Mouse (Mus musculus) heart, adult 2 months (tissue): Measurements from ENCODE around the gene Pxmp4. TPM values are rescaled to one million over a fixed set of nuclear protein-coding genes. Genes with fewer than 3 reads are reported as not detected.

ENCODE experiments used
- DNase-seq, 2 experiments: peaks; one replicate each; pipeline ENCODE4 v3.0.0; 2021
- H3K27ac ChIP-seq: fragments of 200-600 bp; 2 replicates; pipeline ENCODE4 v1.8.1; 2022
- H3K27me3 ChIP-seq: fragments of 200-500 bp; 2 replicates; pipeline ENCODE4 v1.6.1; 2012; ENCODE audit warnings: mild to moderate bottlenecking, low read length, inconsistent platforms, mixed read lengths; ENCODE audit not compliant: control insufficient read depth, insufficient read depth
- H3K36me3 ChIP-seq: fragments of 200-500 bp; 2 replicates; pipeline ENCODE4 v1.6.1; 2012; ENCODE audit warnings: low read length, inconsistent platforms; ENCODE audit not compliant: control insufficient read depth, insufficient read depth
- H3K4me1 ChIP-seq: fragments of 200-500 bp; 2 replicates; pipeline ENCODE4 v1.6.1; 2011; ENCODE audit warnings: low read length; ENCODE audit not compliant: control insufficient read depth, insufficient read depth
- H3K4me3 ChIP-seq: fragments of 200-600 bp; 2 replicates; pipeline ENCODE4 v1.8.1; 2022
- H3K79me2 ChIP-seq: fragments of 200-500 bp; replicated peaks from 2 replicates; pipeline ENCODE4 v1.6.1; 2012; ENCODE audit warnings: mild to moderate bottlenecking, inconsistent platforms, low read length, moderate library complexity, mixed read lengths; ENCODE audit not compliant: control insufficient read depth, insufficient read depth
- H3K9ac ChIP-seq: fragments of 200-500 bp; 2 replicates; pipeline ENCODE4 v1.6.1; 2012; ENCODE audit warnings: low read depth, mild to moderate bottlenecking, control low read depth, inconsistent platforms, low read length, mixed read lengths
- CTCF ChIP-seq: fragments of 200-600 bp; IDR thresholded peaks from 2 replicates; pipeline ENCODE4 v1.8.1; 2022; ENCODE audit warnings: antibody characterized with exemption, mild to moderate bottlenecking, moderate library complexity
- EP300 ChIP-seq: fragments of 200-500 bp; IDR thresholded peaks from 2 replicates; pipeline ENCODE4 v1.6.1; 2011; ENCODE audit warnings: low read depth, low read length, control low read depth; ENCODE audit not compliant: insufficient read depth
- POLR2A ChIP-seq: fragments of 200-500 bp; IDR thresholded peaks from 2 replicates; pipeline ENCODE4 v1.6.1; 2011; ENCODE audit warnings: mild to moderate bottlenecking, low read depth, low read length, control low read depth; ENCODE audit not compliant: insufficient read depth
- WGBS: fragments of 180-500 bp; shearing (Covaris S2); methylation state at CpG from one replicate; pipeline ENCODE4 v1.1.7; 2018; 5-methylcytosine and 5-hydroxymethylcytosine counted together
- intact Hi-C: fragments of 180-260 bp; cut with DNase I; formaldehyde crosslinking; loops from one replicate; pipeline ENCODE4 v1.15.1; 2025
- polyA plus RNA-seq: library from polyadenylated mRNA; depleted of rRNA; stranded (reverse); fragments of >200 nt; gene quantifications from 2 replicates; pipeline ENCODE4 v1.2.3, GENCODE M21; 2012
- total RNA-seq, 2 experiments: library from RNA; stranded (reverse); gene quantifications; 2 replicates each; pipeline ENCODE4 v1.2.3; 2021

Pxmp4 gene
- total and polyA plus RNA-seq, 3 experiments: 20.9 to 49.9 (median 21.5) TPM

DNA sequence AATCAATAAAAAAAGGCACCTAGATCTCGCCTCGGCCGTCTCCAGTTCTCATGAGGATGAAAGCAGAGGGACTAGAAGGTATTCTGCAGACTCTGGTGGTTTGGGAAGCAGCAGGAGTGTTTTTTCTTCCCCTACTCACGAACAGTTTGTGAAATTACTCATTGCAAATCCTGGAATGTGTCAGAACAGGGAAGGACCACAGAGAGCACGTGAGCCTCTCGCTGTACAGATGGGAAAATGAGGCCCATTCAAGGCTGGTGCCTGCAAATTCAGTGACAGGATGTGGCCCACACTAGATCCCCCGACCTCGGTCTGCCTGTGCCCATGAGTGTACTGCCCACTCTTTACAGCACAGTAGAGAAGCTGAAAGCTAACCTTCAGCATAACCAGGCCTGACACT, 31.5 kb downstream of the Pxmp4 start:
- no peaks in the 10 kb centered on the region for H3K27me3 ChIP-seq
- TF ChIP-seq EP300: no peak
- no peak for TF ChIP-seq CTCF
- TF ChIP-seq POLR2A: no peak
- 76% methylated on average over 8 of the region's 8 CpGs for WGBS
- H3K9ac ChIP-seq: no peak overlapping the region
- intact Hi-C loops: loop anchor here (2.0 kb wide), 1 partner anchor 31 kb away; the partner anchor contains the start of gene Pxmp4
- H3K27ac ChIP-seq: no peak overlapping the region
- no peak overlapping the region for H3K4me3 ChIP-seq
- no peaks in the 10 kb centered on the region for H3K36me3 ChIP-seq
- DNase-seq: no peak
- H3K79me2 ChIP-seq: no peaks in the 10 kb centered on the region
- no peaks in the 10 kb centered on the region for H3K4me1 ChIP-seq

DNA sequence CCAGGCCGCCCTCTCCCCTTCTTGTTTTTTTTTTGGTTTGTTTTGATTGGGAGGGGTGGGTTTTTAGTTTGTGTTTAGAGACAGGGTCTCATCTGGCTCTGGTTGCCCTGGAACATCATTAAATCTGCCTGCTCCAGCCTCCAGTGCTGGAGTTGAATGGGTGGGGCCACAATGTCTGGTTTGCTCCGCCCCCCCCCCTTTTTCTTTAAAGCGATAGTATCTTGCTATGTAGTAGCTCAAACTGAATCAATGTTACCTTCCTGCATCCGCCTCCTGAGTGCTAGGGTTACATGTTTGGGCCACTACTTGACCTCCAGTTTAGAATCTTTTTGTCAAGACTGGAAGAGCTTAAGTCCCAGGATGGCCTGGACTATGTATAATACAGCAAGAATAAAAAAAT, 32.2 kb downstream of the Pxmp4 start:
- Histone ChIP-seq H3K36me3 (no peaks in the 10 kb centered on the region), H3K4me3 (no peak overlapping the region), H3K4me1 (no peaks in the 10 kb centered on the region), H3K27me3 (no peaks in the 10 kb centered on the region), H3K9ac (no peak overlapping the region), H3K27ac (no peak overlapping the region), H3K79me2 (no peaks in the 10 kb centered on the region)
- intact Hi-C loops: loop anchor here (2.0 kb wide), 1 partner anchor 32 kb away; the partner anchor contains the start of gene Pxmp4
- TF ChIP-seq CTCF (no peak), EP300 (no peak), POLR2A (no peak)
- no peak for DNase-seq
- whole genome bisulfite sequencing: 77% methylated on average over 4 of the region's 4 CpGs

DNA sequence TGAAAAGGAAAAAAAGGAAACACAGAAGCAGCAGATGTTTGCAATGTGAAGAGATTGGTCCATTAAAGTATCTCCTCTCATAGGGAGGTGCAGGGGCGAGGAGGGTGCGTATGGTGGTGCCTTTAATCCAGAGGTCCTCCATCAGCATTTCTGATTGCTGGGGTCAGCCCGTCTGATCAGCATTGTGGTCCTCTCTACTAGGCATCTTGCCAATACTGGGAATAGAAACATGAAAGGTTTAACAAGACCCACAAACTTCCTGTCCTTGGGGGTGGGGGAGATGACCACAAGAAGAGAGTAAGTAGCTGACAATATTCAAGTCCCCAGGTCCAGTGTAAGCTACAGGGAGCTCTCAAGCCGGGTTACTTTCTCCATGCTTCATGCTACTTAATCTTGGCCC, 32.8 kb downstream of the Pxmp4 start:
- H3K4me1 ChIP-seq: no peaks in the 10 kb centered on the region
- no peak overlapping the region for H3K27ac ChIP-seq
- TF ChIP-seq CTCF: no peak
- no peak for TF ChIP-seq EP300
- no peak for TF ChIP-seq POLR2A
- H3K4me3 ChIP-seq: no peak overlapping the region
- intact Hi-C loops: loop anchor here (2.0 kb wide), 1 partner anchor 32 kb away; the partner anchor contains the start of gene Pxmp4
- H3K9ac ChIP-seq: no peak overlapping the region
- no peaks in the 10 kb centered on the region for H3K79me2 ChIP-seq
- no peaks in the 10 kb centered on the region for H3K27me3 ChIP-seq
- 55% methylated on average over 4 of the region's 4 CpGs for WGBS
- H3K36me3 ChIP-seq: no peaks in the 10 kb centered on the region
- DNase-seq: no peak

DNA sequence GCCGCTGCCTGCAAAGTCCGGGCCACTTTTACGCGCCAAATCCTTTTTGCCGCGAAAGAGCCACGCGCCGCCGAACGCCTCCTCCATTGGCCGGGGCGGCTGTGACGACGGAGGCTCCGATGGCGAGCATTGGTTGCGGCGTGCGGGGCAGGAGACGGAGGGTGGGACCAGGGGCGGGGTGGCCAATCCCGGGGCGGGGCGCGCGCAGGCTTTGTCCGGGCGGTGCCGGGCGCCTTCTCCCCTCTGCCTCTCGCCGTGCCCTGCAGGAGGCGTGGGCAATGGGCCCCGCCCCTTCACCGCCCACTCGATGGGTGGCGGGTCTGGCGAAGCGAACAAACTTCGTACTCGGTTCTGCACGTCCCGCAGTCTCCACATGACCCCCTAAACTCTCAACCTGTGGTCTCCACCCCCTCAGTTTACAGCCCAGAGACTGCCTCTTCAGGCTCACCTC, 33.6 kb downstream of the Pxmp4 start, which contains the start of gene E2f1:
E2f1 (minus strand) TSS at position 57 of the 451 bp plus-strand sequence.
- intact Hi-C loops: loop anchor here (2.0 kb wide), 1 partner anchor 33 kb away; the partner anchor contains the start of gene Pxmp4
- TF ChIP-seq EP300 (no peak), CTCF (peak; percentile 42)
- 0% methylated on average over 38 of the region's 44 CpGs for WGBS
- no peaks in the 10 kb centered on the region for H3K27me3 ChIP-seq
- H3K27ac ChIP-seq: peak within 1 kb of the TSS; percentile 31
- peak; percentile 94 to 96 for DNase-seq
- H3K4me3 ChIP-seq: peak within 1 kb of the TSS; percentile 65
- H3K79me2 ChIP-seq: no peaks in the 10 kb centered on the region
- H3K9ac ChIP-seq: peak within 1 kb of the TSS; percentile 27
- H3K4me1 ChIP-seq: no peaks in the 10 kb centered on the region
- no peaks in the 10 kb centered on the region for H3K36me3 ChIP-seq

DNA sequence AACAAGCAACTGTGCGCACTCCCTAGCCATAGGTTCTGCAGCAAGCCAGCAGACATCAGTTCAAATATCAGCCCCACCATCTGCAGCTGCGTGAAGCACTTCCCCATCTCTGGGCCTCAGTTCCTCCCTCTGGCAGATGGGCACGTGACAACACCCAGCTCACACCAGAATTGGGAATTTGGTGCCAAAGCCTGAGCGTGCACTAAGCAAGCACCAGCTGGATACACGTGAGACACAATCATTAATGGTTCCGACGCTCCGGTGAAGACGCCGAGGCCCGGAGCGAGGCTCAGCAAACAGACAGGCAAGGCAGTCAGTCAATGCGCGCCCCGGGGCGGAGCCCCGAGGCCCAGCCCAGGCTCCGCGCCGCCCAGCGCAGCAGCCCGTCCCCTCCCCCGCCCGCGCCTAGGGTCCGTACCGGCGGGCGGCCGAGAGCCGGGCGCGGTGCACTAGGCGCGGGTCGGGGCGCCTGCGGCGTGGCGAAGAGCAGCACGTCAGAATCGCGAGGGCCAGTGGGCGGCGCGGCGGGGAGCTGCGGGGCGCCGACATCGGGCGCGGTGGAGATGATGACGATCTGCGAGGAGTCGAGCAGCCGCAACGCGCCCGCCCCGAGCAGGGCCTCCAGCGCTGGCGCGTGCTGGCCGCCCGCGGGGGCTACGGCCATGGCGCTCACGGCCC, 34.3 kb downstream of the Pxmp4 start:
- no peak for TF ChIP-seq POLR2A
- Histone ChIP-seq H3K27ac (no peak overlapping the region), H3K36me3 (no peaks in the 10 kb centered on the region), H3K79me2 (no peaks in the 10 kb centered on the region), H3K9ac (peak overlapping the region; percentile 27), H3K4me1 (no peaks in the 10 kb centered on the region), H3K27me3 (no peaks in the 10 kb centered on the region), H3K4me3 (peak overlapping the region; percentile 60)
- intact Hi-C loops: no loop called here
- 2% methylated on average over 61 of the region's 70 CpGs for WGBS
- peak; percentile 69 to 73 for DNase-seq

DNA sequence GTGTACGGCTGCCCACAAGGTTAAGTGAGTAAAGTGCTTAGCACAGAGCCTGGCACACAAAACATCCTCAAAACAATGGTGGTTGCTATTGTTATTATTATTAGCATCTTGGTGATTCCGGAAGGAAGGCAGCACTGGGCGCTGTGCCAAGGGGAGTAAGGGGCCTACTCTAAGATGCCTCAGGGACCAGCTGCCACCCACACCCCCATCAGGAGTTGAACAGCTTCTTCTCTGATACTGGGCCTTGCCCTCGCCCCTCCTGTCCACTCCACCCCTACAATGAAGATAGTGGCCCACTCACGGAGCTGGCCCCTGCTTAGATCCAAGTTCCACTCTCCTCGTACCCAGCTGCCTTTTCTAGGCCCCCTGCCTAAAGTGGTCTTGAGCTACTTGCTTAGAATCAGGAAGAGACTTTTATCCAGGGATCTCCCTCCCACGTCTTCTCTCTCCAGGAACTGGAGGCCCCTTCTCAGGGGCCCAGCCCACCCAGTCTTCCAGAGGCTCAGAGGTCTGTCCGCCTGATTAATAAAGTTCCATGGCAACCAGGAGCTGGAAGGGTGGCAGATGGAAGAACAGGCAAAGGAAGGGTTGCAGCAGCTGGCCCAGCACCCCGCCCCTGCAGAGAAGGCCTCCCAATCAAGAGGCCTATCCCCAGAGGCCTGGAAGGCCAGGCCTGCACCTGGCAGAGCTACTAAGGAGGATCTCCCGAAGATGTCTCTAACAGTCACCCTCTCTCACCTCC, 35.0 kb downstream of the Pxmp4 start:
- Histone ChIP-seq H3K4me1 (no peaks in the 10 kb centered on the region), H3K27me3 (no peaks in the 10 kb centered on the region), H3K27ac (no peak overlapping the region), H3K9ac (no peak overlapping the region; the same call in 1 of the 2 replicates), H3K4me3 (peak overlapping the region; percentile 60), H3K79me2 (no peaks in the 10 kb centered on the region), H3K36me3 (no peaks in the 10 kb centered on the region)
- TF ChIP-seq POLR2A: no peak
- no peak for TF ChIP-seq CTCF
- no peak for TF ChIP-seq EP300
- 36% methylated on average over 10 of the region's 10 CpGs for WGBS
- no peak for DNase-seq
- intact Hi-C loops: no loop called here
